Mouse (Mus musculus): ENCODE measurements around the gene Ccdc61.

Ccdc61 gene

DNA sequence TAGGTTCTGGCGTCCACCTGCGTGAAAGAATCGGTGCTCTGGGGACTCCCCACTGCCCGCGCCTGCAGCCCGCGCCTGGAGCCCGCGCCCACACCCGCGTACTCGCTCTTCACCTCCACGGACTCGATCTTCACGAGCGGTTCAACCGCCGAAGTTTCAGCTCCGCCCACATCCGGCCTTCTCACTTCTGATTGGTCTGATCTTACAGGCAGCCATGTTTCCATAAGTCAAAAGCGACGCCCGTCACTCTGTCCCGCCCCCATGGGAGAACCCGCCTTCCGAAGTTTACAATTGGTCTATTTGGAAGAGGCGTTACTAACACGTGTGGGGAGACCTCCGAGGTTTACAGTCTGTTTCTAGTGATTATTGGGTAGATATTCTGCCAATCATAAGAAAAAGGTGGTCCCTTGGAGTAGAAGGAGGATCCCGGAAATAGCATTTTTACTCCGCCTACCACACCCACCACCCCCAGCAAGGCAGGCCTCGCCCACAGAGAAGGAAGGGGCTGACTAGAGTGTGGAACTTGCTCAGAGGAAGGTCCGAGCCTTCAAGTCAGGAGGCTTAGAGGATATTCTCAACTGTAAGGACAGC, at the start of gene Ccdc61:
TSS of gene Ccdc61 (minus strand) at position 175 of the 591 bp plus-strand sequence.
- in situ Hi-C loops (cut with MboI) = no loop called here

DNA sequence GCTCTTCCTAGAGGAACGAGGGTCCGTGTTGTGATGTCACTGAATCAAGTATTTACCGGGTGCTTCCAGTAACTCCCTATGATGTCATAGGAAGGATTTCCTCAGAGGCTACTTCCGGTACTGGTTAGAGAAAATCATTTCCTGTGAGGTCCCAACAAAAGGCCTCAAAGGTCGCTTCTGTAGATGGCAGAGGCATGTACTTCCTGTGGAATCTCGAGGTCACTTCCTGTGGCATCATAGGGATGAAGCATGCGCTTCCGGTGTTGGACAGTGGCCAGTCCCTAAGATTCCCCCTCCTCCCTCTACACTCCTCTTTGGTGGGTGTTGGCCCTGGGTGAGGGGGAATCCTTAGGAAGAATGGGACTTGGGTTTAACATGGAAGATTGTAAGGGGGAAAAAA, 49.2 kb upstream of the Ccdc61 start:
- in situ Hi-C loops (cut with MboI) = no loop called here

DNA sequence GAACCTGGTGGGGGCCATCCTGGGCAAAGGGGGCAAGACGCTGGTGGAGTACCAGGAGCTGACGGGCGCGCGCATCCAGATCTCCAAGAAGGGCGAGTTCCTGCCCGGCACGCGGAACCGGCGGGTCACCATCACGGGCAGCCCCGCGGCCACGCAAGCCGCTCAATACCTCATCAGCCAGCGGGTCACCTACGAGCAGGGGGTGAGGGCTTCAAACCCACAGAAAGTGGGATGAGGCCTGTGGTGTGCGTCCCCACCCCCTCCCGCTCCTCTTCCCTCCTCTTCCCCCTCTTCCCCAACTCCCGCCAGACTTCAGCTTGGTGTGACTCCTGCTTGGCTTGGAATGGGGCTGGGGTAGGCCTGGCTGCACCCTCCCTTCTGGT, 48.2 kb upstream of the Ccdc61 start:
- in situ Hi-C loops (cut with MboI) = no loop called here

DNA sequence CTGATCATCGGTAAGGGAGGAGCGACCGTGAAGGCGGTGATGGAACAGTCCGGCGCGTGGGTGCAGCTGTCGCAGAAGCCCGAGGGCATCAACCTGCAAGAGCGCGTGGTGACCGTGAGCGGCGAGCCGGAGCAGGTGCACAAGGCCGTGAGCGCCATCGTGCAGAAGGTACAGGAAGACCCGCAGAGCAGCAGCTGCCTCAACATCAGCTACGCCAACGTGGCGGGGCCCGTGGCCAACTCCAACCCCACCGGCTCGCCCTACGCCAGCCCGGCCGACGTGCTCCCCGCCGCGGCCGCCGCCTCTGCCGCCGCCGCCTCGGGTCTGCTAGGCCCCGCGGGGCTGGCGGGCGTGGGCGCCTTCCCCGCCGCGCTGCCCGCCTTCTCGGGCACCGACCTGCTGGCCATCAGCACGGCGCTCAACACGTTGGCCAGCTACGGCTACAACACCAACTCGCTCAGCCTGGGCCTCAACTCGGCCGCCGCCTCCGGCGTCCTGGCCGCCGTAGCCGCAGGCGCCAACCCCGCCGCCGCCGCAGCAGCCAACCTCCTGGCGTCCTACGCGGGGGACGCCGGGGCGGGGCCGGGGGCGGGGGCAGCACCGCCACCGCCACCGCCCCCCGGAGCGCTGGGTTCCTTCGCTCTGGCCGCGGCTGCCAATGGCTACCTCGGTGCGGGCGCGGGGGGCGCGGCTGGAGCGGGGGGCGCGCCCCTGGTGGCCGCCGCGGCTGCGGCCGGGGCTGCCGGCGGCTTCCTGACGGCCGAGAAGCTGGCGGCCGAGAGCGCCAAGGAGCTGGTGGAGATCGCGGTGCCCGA, 47.6 kb upstream of the Ccdc61 start:
- in situ Hi-C loops (cut with MboI) = no loop called here

DNA sequence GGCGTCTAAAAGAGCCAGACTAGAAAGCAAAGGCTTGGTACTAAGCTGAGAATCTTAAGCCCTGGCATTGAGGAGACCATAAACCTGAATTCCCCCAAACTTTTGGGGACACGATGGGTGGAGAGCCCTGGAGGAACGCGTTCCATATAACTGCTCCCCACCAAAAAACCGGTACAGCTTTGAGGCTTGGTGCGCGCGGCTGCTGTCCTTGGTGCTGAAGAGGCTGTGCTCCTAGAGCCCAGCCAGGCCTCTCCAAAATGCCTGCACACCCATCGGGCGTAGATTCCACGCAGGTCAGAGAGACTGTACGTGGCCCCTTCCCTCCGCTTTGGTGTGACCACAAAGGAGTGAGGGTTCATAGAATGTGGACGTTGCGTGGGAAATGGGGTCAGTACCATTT, 41.2 kb upstream of the Ccdc61 start:
- in situ Hi-C loops (cut with MboI) = no loop called here

DNA sequence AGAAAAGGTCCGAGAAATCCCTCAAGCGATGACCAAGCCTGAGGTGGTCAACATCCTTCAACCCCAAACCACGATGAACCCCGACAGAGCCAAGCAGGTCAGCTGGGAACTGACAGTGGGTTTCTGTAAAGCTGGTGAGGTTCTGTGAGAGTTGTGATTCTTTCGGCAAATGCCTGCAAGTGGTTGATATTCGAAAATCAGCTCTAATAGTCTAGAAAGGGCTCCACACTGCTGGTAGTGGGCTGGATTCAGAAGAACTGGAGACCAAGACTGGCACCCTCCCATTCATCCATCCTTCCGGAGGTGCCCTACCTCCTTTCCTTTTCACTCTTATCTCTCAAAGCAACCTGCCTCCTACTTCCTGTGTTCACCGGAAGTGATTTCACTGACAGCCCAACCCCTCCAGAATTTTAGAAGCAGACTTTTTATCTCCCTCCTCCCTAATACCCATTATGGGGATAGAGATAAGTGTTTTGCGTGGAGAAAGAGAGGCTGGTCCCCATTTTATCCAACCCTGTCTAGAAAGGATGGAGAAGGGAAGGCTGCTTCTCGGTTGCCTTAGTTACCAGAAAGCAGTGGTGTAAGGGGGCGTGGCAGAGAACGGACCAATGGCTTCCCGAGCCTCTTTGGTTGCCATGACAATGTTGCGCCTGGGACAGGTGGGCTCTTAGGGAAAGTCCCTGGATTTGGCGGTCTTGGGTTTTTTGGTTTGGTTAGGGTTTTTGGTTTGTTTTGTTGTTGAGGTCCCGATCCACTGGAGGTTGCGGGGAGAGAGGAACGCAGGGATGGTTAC, 40.5 kb upstream of the Ccdc61 start:
- in situ Hi-C loops (cut with MboI) = no loop called here

DNA sequence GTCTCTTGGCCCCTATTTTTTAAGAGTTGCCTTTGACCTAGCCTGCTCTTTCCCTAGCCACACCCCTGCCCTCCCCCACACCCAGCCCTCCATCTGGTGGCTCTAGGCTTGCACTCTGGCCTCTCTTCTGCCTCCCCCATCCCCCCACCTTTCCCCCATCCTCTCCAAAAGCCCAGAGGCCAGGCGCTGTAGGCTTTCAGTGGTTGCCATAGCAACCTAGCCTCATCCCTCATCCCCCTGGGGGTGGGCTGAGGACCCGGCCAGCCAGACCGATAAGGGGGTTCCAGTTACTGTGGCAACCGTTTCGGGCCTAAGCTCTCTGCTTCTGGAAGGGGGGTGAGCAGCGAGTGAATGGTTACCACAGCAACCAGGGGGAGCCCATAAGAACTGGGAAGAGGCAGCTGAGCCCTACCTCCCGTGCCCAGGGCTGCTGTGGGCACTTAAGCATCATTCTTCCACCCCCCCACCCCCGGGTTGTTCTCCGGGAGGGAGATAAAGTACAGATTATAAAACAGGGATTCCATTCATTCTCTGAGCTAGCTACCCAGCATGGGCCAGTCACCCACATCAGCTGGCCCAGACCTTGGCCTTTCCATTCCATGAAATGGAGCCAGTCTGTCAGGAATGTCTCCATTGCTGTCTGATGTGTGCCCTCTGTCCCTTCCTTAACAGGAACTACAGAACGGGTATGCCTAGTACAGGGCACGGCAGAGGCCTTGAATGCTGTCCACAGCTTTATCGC, 39.7 kb upstream of the Ccdc61 start:
- in situ Hi-C loops (cut with MboI) = no loop called here

DNA sequence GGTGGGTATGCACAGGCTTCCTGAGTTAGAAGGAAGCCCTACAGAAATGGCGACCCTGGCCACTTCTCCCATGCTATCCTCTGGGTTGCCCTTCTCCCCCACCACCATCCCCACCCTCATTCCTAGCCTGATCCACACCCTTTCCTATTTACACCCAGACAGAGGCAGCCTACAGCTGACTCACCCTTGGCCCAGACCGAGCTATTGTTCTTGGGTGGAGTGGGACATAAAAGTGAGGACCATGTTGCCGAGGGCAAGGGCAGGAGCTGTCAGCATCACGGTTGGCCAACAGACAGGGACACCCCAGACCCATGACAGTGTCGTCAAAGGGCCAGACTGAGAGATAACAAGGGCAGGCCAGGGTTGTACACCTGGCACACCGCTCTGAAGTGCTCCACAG, 37.9 kb upstream of the Ccdc61 start:
- in situ Hi-C loops (cut with MboI) = no loop called here

DNA sequence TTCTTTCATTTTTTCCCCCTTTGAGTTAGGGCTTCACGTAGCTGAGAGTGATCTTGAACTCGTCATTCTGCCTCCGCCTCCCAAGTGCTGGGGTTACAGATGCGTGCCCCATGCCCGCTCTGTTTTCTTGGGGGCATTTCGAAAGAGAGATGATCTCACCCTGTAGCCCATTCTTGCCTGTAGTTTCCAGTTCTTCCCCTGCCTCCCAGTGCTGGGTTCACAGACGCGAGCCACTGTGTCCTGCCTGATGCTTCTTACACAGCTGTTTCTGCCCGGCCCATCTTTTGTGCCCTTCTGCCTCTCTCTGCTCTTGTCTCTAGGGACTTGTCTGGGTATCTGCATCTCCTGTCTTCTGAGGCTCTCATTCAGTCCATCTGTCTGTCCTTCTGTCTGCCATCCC, 32.6 kb upstream of the Ccdc61 start:
- in situ Hi-C loops (cut with MboI) = no loop called here

DNA sequence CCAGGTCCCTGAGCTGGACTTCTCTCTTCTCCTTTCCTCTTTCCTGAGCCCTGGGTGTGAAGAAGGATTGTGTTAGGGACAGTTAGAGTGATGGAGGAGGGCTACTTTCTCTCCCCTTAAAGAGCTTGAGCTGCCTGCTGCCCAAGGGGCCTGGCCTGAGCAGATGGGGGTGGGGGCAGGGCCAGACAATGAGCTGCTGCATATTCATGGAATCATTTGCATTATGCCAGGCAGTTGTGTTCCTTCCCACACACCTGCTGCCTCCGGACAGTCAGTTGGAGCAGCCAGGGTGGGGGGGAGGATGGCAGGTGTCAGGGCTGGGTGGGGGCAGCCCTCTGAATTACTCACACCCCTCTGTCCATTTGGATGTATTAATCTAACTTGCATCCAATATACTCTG, 32.2 kb upstream of the Ccdc61 start:
- in situ Hi-C loops (cut with MboI) = no loop called here

DNA sequence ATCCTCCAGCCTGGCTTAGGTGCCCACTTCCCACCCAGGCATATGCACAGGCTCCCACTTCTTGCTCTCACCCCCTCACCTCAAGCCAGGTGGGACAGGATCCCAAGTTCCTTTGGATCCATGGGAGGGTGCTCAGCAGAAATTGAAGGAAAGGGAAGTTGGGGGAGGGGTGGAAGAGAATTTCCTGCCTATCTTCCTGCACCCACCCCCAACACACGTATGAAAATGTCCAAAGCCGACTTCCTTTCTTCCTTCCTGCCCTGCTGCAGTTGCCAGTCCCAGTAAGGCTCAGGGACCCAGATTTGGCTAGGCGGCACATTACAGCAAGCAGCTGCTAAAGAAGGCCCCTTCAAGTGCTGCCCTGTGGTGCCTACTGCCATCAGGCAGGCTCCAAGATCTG, 17.5 kb upstream of the Ccdc61 start:
- in situ Hi-C loops (cut with MboI) = no loop called here

DNA sequence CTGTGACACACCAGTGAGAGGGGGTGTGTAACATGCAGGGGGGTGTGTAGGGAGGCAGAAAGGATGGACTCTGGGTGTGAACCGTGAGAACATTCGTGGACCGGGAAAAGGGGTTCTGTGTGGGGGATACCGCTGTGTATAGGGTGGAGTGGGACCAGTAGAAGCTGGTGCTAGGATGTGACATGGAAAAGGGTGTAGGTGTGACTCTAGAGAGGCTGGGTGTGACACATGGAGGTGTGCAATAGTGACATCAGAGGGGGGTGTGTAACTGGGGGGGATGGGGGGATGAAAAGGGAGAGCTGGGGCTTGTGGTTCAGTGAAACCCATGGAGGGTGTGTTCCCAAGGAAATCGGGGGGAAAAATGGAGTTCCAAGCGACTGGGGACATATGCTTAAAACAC, 16.7 kb upstream of the Ccdc61 start:
- in situ Hi-C loops (cut with MboI) = no loop called here

DNA sequence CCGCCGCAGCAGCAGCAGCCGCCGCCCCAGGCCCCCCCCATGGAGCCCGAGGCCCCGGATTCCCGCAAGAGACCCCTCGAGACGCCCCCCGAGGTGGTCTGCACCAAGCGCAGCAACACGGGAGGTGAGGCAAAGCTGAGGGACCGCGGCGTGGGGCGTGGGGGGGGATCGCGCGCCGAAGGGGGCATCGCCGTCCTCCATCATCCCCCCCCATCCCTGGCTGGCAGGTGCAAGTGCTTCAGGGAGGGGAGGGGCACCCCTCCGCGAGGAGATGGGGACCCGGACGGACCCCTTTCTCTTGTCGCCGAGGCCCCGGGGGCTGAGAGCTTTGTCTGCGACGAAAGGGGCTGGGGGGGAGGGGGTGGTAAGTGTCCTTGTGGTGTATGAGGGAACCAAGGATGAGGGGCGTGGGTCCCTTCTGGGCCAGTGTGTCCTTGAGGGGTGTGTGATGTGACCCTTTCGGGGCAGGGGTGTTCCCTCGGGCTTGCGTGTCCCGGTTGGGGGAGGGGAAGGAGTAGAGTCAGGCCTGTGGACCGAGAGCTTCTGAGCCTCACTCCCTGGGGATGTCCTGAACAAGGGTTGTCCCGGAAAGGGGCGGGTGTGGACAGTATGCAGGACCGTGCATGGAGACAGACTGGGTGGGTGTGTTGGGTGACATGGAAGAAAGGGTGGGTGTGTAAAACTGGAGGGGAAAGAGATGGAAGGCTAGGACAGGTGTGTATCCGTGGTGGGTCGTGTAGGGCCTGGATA, 16.0 kb upstream of the Ccdc61 start:
- in situ Hi-C loops (cut with MboI) = no loop called here

DNA sequence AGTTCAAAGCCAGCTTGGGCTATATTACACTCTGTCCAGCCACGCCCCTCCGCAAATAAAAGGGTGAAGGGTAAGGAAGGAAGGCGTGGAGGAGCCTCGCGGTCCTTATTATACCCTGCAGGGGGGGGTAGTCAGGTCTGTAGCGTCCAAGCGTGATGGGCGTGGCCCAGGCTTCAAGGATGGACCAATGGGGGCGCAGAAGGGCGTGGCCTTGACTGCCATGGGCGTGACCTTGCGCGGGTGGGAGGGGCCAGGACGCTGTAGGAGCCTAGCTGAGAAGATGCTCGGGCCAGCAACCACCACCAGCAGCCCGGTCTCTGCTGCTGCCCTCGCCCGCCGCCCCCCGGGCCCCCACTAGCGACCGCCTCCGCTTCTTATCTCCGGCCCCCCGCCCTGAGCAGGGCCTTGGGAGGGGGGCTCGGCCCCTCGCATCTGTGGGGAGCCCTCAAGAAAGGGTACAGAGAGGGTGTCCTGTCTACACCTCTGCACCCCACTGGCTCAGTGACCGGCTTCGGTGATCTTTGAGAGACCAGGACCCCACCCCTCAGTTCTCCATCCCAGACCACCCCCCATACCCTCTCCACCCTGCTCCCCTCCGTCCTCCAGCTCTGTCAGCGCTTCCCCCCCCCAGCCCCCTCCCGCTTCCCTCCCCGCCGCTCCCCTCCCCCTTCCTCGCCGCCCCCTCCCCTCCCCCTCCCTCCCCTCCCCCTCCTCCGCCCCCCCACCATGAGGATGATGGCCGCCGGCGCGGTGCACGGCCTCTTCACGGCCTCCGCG, 15.1 kb upstream of the Ccdc61 start, which contains the start of gene Nova2:
TSS of gene Nova2 (plus strand) at position 727 of the 777 bp plus-strand sequence.
- in situ Hi-C loops (cut with MboI) = no loop called here

DNA sequence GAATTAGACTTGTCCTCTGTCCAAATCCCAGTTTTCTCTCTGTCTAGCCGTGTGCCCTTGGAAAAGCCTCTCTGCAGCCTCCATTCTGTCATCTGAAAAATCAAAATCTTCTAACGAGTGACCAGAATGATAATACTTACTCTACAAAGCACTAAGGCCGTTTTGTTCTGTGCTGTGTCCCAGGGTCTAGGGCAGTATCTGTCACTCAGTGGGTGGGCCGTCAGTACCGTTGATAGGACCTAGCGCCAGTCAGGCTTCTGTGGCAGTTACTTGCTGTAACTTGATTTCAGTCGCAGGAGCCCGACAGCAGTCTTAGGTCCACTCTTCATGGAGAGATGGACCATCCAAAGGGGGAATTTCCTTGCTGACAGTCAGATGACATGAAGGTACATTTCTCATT, 14.1 kb upstream of the Ccdc61 start:
- in situ Hi-C loops (cut with MboI) = no loop called here

DNA sequence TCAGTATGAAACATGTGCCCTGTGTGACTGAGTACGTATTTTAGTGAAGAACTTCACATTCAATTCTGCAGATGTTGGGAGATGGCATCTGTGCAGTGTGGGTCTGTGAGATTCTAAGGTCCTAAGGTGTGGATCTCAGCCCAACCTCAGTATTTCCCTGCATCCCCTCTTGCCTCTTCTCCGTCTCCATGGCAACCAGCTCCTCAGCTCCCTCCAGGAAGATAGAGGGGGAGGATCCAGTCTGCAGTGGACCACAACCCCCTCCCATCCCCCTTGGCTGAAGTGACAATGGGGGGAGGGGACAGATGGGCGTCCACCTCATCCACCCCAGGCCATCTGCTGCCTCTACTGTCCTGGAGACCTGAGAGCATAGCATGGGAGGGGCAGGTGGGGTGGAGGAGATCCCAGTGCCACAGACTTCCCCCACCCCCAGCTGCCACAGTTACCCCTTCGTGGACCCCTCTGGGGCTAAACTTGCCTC, 13.5 kb upstream of the Ccdc61 start:
- in situ Hi-C loops (cut with MboI) = no loop called here

DNA sequence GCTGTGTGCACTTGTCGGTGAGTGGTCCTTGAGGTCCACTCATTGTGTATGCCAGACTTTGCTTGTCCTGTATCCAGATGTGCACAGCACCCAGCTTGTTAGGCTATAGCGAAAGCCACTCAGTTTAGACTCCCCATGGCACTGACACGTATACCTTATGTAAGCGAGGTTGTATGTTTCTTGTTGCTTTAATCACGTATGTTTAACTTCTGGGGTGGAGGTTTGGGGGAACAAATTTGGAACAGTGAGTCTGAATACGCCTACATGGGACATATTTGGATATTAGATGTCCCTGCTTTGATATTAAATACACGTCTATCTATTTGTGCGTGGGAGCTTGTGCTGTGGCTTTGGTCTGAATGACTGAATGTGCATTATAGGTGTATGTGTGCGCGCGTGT, 13.1 kb upstream of the Ccdc61 start:
- in situ Hi-C loops (cut with MboI) = no loop called here

DNA sequence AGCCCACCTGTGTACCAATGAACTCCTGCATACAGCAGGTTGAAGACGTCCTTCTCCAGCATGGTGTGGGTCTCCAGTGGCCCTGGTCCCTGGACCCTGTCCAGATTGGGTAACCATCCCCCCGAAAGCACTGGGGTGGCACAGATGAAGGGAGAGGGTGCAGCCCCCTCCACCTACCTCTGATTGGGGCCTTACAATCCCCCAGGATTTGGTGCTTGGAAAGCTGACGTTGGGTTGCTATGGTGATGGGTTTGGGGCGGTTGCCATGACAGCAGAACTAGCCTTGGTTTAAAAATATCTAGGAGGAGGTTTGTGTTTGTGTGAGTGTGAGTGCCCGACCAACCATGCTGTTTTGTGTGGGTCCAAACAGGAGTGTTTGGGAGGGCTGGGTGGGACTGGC, 12.6 kb upstream of the Ccdc61 start:
- in situ Hi-C loops (cut with MboI) = no loop called here

DNA sequence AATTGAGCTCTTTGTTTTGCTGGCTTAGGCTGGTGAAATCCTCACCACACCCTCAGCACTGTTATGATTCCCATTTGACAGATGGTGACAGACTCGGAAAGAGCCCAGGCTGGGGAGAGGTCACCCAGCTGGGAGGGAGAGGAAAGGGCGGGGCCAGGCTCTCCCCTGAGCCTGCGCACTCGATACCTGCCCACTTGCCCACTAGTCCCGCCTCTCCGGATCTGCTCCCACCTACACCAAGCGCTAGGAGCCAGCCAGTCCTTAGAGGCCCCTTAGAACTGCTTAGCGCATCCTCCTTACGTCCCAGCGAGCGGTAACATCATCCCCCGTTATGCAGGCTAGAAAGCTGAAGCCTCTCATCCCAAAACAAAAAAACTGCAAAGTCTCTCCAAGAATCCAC, 10.9 kb upstream of the Ccdc61 start:
- in situ Hi-C loops (cut with MboI) = no loop called here

DNA sequence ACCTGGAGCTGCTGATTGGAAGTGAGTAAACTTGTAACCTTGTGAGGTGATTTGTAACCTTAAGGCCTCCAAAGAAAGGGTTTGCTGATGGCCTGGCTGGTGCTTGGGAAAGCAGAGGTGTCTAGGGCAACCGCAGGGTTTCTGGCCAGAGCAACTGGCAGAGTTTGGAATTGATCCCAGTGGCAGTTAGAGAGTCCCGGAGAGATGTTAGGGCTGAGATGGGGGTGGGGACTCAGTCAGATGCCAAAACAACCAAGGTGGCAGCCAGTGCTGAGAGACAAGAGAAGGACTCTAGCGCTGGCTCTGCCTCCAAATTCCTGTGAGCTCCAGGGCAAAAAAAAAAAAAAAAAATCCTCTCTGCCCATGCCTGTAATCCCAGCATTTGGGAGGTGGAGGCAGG, 7.7 kb upstream of the Ccdc61 start:
- in situ Hi-C loops (cut with MboI) = no loop called here

DNA sequence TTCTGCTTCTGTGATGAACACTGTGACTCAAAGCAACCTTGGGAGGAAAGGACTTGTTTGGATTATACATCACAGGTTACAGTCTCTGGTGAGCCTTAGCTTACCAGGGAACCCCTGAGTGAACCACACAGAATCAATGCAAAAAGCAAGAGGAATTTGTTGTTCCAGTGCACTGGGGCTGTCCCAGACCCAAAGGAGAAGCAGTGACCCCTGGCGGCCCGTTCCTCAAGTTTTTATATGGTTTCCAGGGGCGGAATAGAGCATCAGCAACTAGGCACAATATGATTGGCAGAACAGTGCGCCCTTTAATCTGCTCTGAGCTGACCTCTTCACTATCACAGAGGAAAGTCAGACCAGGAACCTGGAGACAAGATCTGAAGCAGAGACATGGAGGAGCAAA, 6.0 kb upstream of the Ccdc61 start:
- in situ Hi-C loops (cut with MboI) = no loop called here
